Mouse (Mus musculus) right cerebral cortex, postnatal 25 days (tissue): Measurements from ENCODE around the gene Sh2b2.

Experiments
- DNase-seq: peaks from one replicate; pipeline ENCODE4 v3.0.0; 2022

Sh2b2 gene

GRCm38 (mm10) chr5:136246452-136246838, at the start of gene Sh2b2:
Sh2b2 (minus strand) TSS chr5:136246556.
- DNase-seq: no peak

- DNase-seq: no peak
These were observed 46.6 kb upstream of the Sh2b2 start for GRCm38 (mm10) chr5:136292971-136293418.

GRCm38 (mm10) chr5:136292361-136292760, 46.0 kb upstream of the Sh2b2 start:
- no peak for DNase-seq

- no peak for DNase-seq
These were observed 45.2 kb upstream of the Sh2b2 start for GRCm38 (mm10) chr5:136291562-136291961.

GRCm38 (mm10) chr5:136289776-136290175, 43.4 kb upstream of the Sh2b2 start:
- DNase-seq: no peak

- no peak for DNase-seq
These were observed 42.2 kb upstream of the Sh2b2 start for GRCm38 (mm10) chr5:136288351-136289081.

GRCm38 (mm10) chr5:136286566-136286965, 40.2 kb upstream of the Sh2b2 start:
- DNase-seq: no peak

- DNase-seq: no peak
These were observed 38.8 kb upstream of the Sh2b2 start for GRCm38 (mm10) chr5:136285106-136285505.

GRCm38 (mm10) chr5:136281351-136281750, 35.0 kb upstream of the Sh2b2 start:
- no peak for DNase-seq

- DNase-seq: no peak
These were observed 28.4 kb upstream of the Sh2b2 start for GRCm38 (mm10) chr5:136274739-136275138.

- no peak for DNase-seq
These were observed 23.6 kb upstream of the Sh2b2 start for GRCm38 (mm10) chr5:136269937-136270336.

- no peak for DNase-seq
These were observed 19.7 kb upstream of the Sh2b2 start for GRCm38 (mm10) chr5:136266077-136266476.

- peak; percentile 26 for DNase-seq
These were observed 17.0 kb upstream of the Sh2b2 start for GRCm38 (mm10) chr5:136263342-136263741.

- no peak for DNase-seq
These were observed 12.6 kb upstream of the Sh2b2 start for GRCm38 (mm10) chr5:136258919-136259318.

- DNase-seq: peak; percentile 61
These were observed 6.5 kb upstream of the Sh2b2 start for GRCm38 (mm10) chr5:136252899-136253298.

GRCm38 (mm10) chr5:136251004-136251403, 4.6 kb upstream of the Sh2b2 start:
- peak; percentile 23 for DNase-seq

- DNase-seq: no peak
These were observed 2.1 kb upstream of the Sh2b2 start for GRCm38 (mm10) chr5:136248441-136248840.

- DNase-seq: no peak
These were observed 560 bp downstream of the Sh2b2 start for GRCm38 (mm10) chr5:136245541-136246451.

GRCm38 (mm10) chr5:136244762-136245540, 1.4 kb downstream of the Sh2b2 start:
- peak; percentile 89 for DNase-seq

GRCm38 (mm10) chr5:136243851-136244761, 2.2 kb downstream of the Sh2b2 start:
- DNase-seq: peak; percentile 41

- DNase-seq: no peak
These were observed 5.2 kb downstream of the Sh2b2 start for GRCm38 (mm10) chr5:136241161-136241560.

- no peak for DNase-seq
These were observed 6.0 kb downstream of the Sh2b2 start for GRCm38 (mm10) chr5:136240381-136240780.
